ENCODE assay signal across 25 mouse cellular contexts in the genomic region with DNA sequence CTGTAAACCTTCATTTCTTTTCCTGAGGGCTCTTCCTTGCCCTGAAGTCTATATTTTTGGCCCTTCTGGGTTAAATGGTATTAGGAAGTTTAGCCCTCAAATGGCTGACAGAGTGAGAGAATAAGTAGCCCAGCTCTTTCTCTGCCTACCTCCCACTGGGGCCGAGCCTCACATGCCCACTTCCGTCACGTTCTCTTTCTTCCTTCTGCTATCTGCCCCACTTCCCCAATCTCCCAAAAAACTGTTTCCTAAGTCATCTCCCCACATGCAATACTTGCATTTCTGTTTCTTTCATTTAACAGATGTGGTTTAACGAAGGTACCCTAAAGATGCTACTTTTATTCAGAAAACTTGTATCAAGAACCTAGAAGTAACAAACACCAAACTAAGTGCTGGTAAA.
"Had no signal": no experiment of that assay in that cellular context is flagged by ENCODE, and none has a peak within 500 bp of the region (broad histone marks: within the 10 kb centered on the region; RNA-seq: fewer than 3 reads in every experiment).

No protein-coding gene starts in this region.

- H3K4me1 ChIP-seq: heart, embryonic 10.5 days; heart, embryonic 12.5 days; hindbrain, embryonic 12.5 days; intestine, embryonic 15.5 days; limb, embryonic 10.5 days; limb, embryonic 12.5 days; liver, embryonic 13.5 days had no signal

- H3K4me3 ChIP-seq: heart, adult 2 months; heart, embryonic 10.5 days; heart, embryonic 12.5 days; hindbrain, embryonic 12.5 days; intestine, embryonic 15.5 days; layer of hippocampus, adult 2 months; left cerebral cortex, adult 2 months; limb, embryonic 10.5 days; limb, embryonic 12.5 days; liver, embryonic 13.5 days had no signal

- H3K9me3 ChIP-seq: heart, embryonic 10.5 days; heart, embryonic 12.5 days; hindbrain, embryonic 12.5 days; intestine, embryonic 15.5 days; limb, embryonic 10.5 days; limb, embryonic 12.5 days; liver, embryonic 13.5 days had no signal

- DNase-seq: gastrocnemius, postnatal 14 days; gastrocnemius, postnatal 36 days; heart, adult 2 months; heart, postnatal 10 days; heart, postnatal 4 days; kidney, adult 18-20 months; kidney, adult 8-10 months; kidney, postnatal 10 days; kidney, postnatal 25 days; kidney, postnatal 4 days; liver; liver, embryonic 13.5 days had no signal

- H3K36me3 ChIP-seq: heart, embryonic 10.5 days; heart, embryonic 12.5 days; hindbrain, embryonic 12.5 days; intestine, embryonic 15.5 days; limb, embryonic 10.5 days; limb, embryonic 12.5 days; liver, embryonic 13.5 days had no signal

- H3K27me3 ChIP-seq: heart, embryonic 12.5 days; hindbrain, embryonic 12.5 days; intestine, embryonic 15.5 days; limb, embryonic 12.5 days; liver, embryonic 13.5 days had no signal

- H3K27ac ChIP-seq: heart, adult 2 months; heart, embryonic 10.5 days; hindbrain, embryonic 12.5 days; hindbrain, embryonic 14.5 days; intestine, embryonic 15.5 days; layer of hippocampus, adult 2 months; left cerebral cortex, adult 2 months; limb, embryonic 10.5 days; limb, embryonic 12.5 days; liver, embryonic 13.5 days had no signal

- H3K9ac ChIP-seq: heart, embryonic 12.5 days; hindbrain, embryonic 12.5 days; hindbrain, embryonic 14.5 days; intestine, embryonic 15.5 days; limb, embryonic 12.5 days; liver, embryonic 13.5 days had no signal

- ATAC-seq: hindbrain, embryonic 16.5 days; inflammation-experienced regulatory T-cells, adult 6 months; intestine, embryonic 15.5 days; intestine, postnatal 0 days had no signal

- H3K4me2 ChIP-seq: heart, embryonic 12.5 days; hindbrain, embryonic 12.5 days; hindbrain, embryonic 14.5 days; intestine, embryonic 15.5 days; limb, embryonic 12.5 days; liver, embryonic 11.5 days; liver, embryonic 13.5 days had no signal
